Mouse (Mus musculus) bone marrow macrophage, adult 2 months (primary cell): ENCODE results near the gene Tbc1d9b. TPM values are rescaled to one million over a fixed set of nuclear protein-coding genes. Genes with fewer than 3 reads are reported as not detected.

Experiments used
- H3K27ac ChIP-seq: 2 replicates; pipeline ENCODE4 v1.5.1; 2012; ENCODE audit warnings: low read depth, low read length; ENCODE audit not compliant: insufficient read depth
- H3K4me1 ChIP-seq: 2 replicates; pipeline ENCODE4 v1.6.1; 2012; ENCODE audit warnings: low read length; ENCODE audit not compliant: control insufficient read depth, insufficient read depth
- H3K4me3 ChIP-seq: 2 replicates; pipeline ENCODE4 v1.5.1; 2012; ENCODE audit warnings: mild to moderate bottlenecking, low read length, moderate library complexity; ENCODE audit not compliant: insufficient read depth
- CTCF ChIP-seq: IDR thresholded peaks from 2 replicates; pipeline ENCODE4 v1.5.1; 2012; ENCODE audit warnings: low read depth, mild to moderate bottlenecking, low read length, moderate library complexity
- POLR2A ChIP-seq: IDR thresholded peaks from 2 replicates; pipeline ENCODE4 v1.6.1; 2012; ENCODE audit warnings: mild to moderate bottlenecking, low read depth, low read length, borderline replicate concordance
- polyA plus RNA-seq: library from polyadenylated mRNA; stranded (reverse); fragments of >200 nt; gene quantifications from 2 replicates; pipeline ENCODE4 v1.2.4, GENCODE M21; 2012; ENCODE audit not compliant: missing spikeins, insufficient read depth, insufficient read length

Tbc1d9b gene
- polyA plus RNA-seq, 1 experiment = 68.9 TPM

- no peak for TF ChIP-seq CTCF
- no peak for TF ChIP-seq POLR2A
- Histone ChIP-seq H3K4me3 (no peak overlapping the region), H3K27ac (peak overlapping the region; percentile 5; the same call in 1 of the 2 replicates), H3K4me1 (peaks cover 16% of the 10 kb centered on the region)
Observed at GRCm38 (mm10) chr11:50154777-50155520, 23.8 kb downstream of the Tbc1d9b start.

DNA sequence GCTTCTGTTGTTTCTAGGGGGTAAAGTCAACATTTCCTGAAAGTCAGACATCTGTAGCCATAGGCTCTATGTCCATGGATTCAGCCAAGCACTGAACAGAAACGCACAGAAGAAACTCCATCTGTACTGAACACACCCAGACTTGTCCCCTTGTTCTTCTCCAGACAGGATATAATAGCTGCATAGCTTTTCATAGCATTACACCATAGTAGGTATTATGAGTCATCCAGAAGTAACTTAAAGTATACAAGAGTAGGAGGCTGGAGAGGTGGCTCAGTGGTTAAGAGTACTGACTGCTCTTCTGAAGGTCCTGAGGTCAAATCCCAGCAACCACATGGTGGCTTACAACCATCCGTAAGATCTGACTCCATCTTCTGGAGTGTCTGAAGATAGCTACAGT, 24.6 kb downstream of the Tbc1d9b start:
- peaks cover 16% of the 10 kb centered on the region for H3K4me1 ChIP-seq
- H3K4me3 ChIP-seq = no peak overlapping the region
- H3K27ac ChIP-seq = no peak overlapping the region
- TF ChIP-seq CTCF = no peak
- TF ChIP-seq POLR2A = no peak

GRCm38 (mm10) chr11:50156725-50157258, 25.6 kb downstream of the Tbc1d9b start:
- H3K27ac ChIP-seq = no peak overlapping the region
- H3K4me3 ChIP-seq = no peak overlapping the region
- TF ChIP-seq POLR2A (no peak), CTCF (no peak)
- peaks cover 18% of the 10 kb centered on the region for H3K4me1 ChIP-seq

GRCm38 (mm10) chr11:50158346-50158745, 27.1 kb downstream of the Tbc1d9b start:
- no peak overlapping the region for H3K27ac ChIP-seq

DNA sequence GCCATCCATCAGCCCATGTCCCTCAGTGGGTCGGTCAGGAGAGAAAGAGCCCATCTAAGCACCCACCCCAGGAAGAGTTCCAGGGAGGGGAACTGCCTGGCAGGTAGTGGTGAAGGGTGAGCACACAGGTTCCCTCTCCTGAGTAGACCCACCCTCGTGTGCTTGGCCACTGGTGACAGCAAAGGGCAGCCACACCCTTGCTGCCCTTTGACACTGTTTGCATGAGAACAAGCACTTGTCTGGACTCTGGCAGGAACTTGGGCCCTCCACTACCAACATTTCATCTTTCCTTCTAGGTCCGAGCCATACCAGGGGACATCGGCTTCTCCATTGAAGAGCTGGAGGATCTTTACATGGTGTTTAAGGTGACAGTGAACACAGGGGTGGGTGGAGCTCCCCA, 28.2 kb downstream of the Tbc1d9b start:
- Histone ChIP-seq H3K4me3 (no peak overlapping the region), H3K4me1 (peaks cover 21% of the 10 kb centered on the region), H3K27ac (no peak overlapping the region)
- TF ChIP-seq CTCF (no peak), POLR2A (no peak)

More at GRCm38 (mm10) chr11:50158346-50158745, 27.1 kb downstream of the Tbc1d9b start:
- Histone ChIP-seq H3K4me3 (no peak overlapping the region), H3K4me1 (peaks cover 31% of the 10 kb centered on the region)
- no peak for TF ChIP-seq CTCF
- TF ChIP-seq POLR2A = no peak

- H3K4me1 ChIP-seq = peaks cover 15% of the 10 kb centered on the region
- TF ChIP-seq POLR2A (no peak), CTCF (peak; percentile 74)
- H3K27ac ChIP-seq = peak overlapping the region; percentile 47
- no peak overlapping the region for H3K4me3 ChIP-seq
Observed at GRCm38 (mm10) chr11:50161578-50162304, 30.5 kb downstream of the Tbc1d9b start.

- Histone ChIP-seq H3K4me3 (no peak overlapping the region), H3K27ac (peak overlapping the region; percentile 47), H3K4me1 (peaks cover 15% of the 10 kb centered on the region)
- TF ChIP-seq CTCF (no peak), POLR2A (no peak)
Observed at GRCm38 (mm10) chr11:50162338-50163050, 31.3 kb downstream of the Tbc1d9b start.

GRCm38 (mm10) chr11:50168352-50168751, 37.2 kb downstream of the Tbc1d9b start:
- Histone ChIP-seq H3K4me3 (no peak overlapping the region), H3K27ac (no peak overlapping the region), H3K4me1 (no peaks in the 10 kb centered on the region)
- TF ChIP-seq POLR2A (no peak), CTCF (no peak)

DNA sequence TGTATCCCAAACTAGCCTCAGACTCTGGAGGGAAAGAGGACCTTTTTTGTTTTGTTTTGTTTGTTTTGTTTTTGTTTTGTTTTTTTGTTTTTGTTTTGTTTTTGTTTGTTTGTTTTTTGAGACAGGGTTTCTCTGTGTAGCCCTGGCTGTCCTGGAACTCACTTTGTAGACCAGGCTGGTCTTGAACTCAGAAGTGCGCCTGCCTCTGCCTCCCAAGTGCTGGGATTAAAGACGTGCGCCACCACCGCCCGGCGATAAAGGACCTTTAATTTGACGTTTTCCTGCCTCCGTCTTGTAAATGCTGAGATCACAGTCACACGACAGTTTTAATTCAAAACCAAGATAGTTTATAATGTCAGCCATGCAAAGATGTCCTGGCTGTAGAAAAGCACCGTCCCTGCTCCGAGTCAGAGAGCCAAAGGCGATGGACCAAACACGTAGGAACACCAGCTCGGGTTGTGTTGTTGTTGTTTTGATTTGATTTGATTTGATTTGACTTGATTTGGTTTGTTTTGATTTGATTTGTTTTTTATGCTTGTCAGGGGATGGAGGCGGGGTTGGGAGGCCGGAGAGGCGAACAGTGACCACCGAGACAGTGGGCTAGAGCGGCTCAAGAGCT, 43.0 kb downstream of the Tbc1d9b start, which contains the start of gene Mrnip:
TSS of gene Mrnip (plus strand) at position 334 of the 619 bp plus-strand sequence.
- H3K4me1 ChIP-seq = peaks cover 21% of the 10 kb centered on the region
- H3K4me3 ChIP-seq = peak within 1 kb of the TSS; percentile 91
- peak within 1 kb of the TSS; percentile 51 for H3K27ac ChIP-seq
